Mouse (Mus musculus) T-cell, adult 2 months (primary cell): ENCODE results near the gene Hivep3.

Source experiments
- DNase-seq: peaks from one replicate; pipeline ENCODE4 v3.0.0; 2022; ENCODE audit warnings: low spot score

Gene Hivep3

DNA sequence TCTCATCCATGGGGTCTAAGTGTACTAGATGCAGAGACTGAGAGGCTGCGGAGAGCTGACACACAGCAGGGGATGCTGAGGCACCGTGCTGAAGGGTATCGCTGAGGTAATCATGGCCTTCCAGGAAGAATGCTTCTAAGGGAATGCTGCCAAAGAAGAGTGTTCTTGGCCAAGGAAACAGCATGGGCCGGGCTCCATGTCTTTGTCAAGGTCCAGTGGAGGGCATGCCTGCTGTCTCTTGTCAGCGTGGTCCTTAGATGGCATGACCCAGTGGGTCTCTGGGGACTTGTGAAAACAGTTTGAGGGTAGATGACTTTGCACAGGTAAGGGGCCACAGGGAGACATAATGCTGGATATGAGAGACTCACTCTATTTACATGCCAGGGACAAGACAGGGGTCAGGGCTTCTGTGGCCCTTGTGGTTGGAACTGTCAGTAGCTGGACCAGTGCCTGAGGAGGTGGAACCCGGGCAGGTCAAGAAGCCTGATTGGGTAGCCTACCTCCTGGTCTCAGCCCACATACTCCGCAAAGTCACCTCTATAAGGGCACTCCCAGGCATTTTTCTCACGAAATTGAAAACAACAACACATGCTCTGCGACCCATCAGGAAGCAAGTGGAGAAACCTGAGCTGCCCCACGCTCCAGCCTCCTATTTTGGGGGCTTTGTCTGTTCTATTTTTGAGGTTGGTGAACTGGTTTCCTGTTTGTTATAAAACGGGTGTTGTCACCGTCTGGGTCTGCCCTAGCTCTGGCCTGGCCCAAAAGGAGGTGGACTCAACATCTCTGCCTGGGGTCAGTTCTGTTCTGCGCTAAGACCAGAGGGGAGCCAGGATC, 177.7 kb downstream of the Hivep3 start:
- no peak for DNase-seq

- DNase-seq, result no peak
Measured at GRCm38 (mm10) chr4:119912216-119912615, 178.6 kb downstream of the Hivep3 start.

DNA sequence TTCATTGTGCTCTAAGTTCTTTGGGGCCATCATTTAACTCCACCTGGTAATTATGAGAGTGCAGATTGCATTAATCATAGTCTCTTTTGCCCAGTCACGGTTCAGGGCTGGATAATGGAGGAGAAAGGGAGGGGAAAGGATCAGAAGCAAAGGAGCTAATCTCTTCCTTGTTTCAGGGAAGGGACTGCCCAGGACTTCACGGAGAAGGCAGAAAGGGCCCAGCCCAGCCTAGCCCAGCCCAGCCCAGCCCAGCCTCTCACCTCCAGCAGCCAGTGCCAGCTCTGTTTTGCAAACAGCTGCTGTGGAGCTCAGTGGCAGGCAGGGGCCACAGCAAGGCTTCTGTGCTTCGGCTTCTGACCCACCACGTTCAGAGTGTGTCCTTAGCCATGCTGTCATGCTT, 180.6 kb downstream of the Hivep3 start:
- DNase-seq, result no peak

- DNase-seq, result no peak
Measured at GRCm38 (mm10) chr4:119915069-119915468, 181.5 kb downstream of the Hivep3 start.

GRCm38 (mm10) chr4:119917502-119917901, 183.9 kb downstream of the Hivep3 start:
- no peak for DNase-seq

GRCm38 (mm10) chr4:119919349-119919748, 185.8 kb downstream of the Hivep3 start:
- DNase-seq, result no peak

- no peak for DNase-seq
Measured at GRCm38 (mm10) chr4:119921022-119921717, 187.6 kb downstream of the Hivep3 start.

- no peak for DNase-seq
Measured at GRCm38 (mm10) chr4:119921723-119922266, 188.2 kb downstream of the Hivep3 start.

DNA sequence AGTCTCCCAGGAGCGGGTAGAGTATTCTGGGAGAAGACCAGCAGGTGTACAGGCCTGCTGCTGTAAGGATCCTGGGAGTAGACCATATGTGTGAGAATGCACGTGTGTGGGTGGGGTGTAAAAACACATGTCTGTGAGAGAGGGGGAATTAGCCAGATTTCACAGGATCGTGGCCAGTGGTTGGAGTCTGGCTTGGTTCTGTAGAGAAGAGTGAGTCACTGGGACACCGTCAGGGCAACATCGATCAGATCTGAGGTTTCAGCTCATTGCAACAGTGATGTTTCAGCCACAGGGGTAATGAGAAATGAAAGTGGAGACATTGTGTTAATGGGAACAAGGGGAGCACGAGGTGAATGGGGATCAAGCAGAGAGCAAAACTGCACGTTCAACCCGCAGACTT, 189.4 kb downstream of the Hivep3 start:
- no peak for DNase-seq

DNA sequence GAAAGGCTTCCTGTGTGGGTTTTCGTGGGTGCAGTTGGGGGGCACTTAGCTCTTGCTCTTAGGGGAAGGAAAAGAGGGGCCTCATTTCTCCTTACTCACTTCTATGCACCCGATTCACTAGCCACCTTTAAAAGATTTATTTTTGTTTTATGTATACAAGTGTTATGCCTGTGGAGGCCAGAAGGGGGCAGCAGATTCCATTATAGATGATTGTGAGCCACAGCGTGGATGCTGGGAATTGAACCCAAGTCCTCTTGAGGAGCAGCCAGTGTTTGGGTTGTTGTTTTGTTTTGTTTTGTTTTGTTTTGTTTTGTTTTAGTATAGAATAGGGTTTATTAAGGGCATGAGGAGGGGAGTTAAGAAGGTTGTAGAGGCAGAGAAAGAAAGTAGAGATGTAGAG, 189.8 kb downstream of the Hivep3 start:
- DNase-seq, result no peak

DNA sequence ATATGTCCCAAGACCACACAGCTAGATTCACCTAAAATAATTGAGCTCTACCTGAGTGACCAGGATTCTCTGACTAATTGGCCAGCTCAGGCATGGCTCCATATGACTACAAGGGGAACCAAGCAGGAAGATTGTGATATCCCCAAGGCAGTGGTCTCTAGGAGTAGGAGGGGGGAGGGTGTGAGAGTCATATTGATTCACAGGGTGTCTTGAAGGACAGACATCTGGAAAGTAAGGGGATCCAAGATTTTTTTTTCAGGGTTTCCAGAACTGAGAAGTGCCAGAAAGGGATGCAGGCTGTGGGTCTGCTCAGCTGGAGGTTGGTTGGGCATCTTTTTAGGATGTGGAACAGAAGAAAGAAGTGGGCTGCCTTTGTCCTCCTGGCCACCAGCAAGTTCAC, 191.5 kb downstream of the Hivep3 start:
- no peak for DNase-seq

DNA sequence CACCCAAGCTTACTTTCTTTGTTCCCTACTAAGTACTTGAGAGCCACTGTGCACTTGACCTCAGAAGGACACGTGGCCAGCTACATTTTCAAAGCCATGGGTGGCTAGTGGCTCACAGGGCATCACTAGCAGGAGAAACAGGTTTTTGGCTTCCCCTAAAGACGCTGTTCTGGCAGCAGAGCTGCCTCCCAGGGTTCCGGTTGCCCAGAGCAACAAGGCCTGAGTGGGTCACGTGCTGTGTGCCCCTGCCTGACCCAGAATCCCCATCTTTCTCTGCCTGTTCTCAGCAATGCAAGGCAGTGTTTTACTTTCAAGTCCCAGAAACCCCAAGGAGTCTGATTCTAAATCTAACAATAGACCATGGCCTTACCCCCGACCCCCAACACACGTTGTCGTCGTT, 198.3 kb downstream of the Hivep3 start:
- no peak for DNase-seq

DNA sequence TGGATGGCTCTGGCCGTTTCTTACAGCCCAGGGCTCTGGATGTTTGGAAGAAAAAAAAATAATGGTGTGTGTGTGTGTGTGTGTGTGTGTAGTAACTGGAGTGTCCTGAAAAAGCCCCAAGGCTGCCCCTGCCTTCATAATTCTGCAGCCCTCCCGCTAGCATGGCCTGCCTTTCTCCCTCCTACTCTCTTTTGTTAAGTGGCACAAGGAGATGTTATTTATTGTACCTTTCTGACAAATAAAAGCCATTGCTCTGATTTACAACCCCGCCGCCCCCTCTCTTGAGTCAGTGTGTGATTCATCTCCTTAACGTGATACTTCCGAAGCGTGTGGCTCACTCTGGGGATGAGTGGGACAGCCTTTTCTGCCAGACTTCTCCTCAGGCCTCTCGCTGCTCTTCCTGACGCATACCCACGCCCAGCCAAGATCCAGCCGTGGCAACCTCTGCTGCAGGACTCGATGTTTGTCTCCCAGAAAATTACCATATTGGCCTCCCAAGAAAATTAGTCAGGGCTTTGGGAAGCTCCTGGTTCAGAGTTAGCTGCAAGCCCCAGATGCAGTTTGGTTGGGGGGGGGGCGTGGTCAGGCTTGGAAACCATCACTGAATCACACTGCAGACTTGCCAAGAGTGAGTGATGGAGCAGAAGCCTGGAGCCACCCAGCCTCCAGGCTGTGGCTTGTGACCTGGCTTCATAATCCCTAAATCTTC, 199.1 kb downstream of the Hivep3 start:
- DNase-seq, result no peak

DNA sequence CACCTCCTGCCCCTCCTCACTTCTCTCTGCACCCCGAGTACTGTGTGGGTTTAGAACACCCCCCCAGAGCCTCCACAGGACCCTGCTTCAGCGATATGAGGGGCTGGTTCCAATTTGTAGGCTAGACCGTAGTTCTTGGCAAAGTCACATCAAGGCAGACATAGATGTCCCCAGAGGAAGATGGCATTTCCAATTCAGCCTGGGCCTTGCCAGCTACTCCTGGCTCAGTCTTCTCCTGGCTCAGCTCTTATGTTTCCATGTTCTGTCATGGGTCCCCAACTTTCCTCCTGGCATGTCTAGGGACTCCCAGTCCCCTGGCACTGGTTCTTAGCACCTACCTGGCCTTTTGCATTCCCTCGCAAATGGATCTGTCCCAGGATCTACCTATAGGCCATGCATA, 201.3 kb downstream of the Hivep3 start:
- no peak for DNase-seq

- DNase-seq, result no peak
Measured at GRCm38 (mm10) chr4:119937876-119938275, 204.3 kb downstream of the Hivep3 start.

DNA sequence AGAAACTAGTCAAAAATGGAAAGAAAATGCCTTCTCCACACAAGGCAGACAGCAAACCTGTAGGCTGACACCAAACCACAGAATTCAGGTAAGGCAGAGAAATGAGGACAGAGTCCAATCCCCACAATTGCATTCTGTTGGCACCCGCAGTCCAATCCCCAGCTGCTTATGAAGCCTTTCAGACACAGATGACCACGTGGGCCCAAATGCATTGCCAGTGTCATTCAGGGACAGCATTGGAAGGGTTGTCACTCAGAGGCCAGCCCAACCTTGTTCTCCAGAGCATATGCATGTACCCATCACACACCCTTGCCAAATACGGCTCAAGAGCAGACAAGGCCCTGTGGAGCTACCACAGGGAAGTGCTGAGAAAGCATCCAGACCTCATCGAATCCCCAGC, 204.9 kb downstream of the Hivep3 start:
- no peak for DNase-seq

- DNase-seq, result no peak
Measured at GRCm38 (mm10) chr4:119939786-119940185, 206.2 kb downstream of the Hivep3 start.

DNA sequence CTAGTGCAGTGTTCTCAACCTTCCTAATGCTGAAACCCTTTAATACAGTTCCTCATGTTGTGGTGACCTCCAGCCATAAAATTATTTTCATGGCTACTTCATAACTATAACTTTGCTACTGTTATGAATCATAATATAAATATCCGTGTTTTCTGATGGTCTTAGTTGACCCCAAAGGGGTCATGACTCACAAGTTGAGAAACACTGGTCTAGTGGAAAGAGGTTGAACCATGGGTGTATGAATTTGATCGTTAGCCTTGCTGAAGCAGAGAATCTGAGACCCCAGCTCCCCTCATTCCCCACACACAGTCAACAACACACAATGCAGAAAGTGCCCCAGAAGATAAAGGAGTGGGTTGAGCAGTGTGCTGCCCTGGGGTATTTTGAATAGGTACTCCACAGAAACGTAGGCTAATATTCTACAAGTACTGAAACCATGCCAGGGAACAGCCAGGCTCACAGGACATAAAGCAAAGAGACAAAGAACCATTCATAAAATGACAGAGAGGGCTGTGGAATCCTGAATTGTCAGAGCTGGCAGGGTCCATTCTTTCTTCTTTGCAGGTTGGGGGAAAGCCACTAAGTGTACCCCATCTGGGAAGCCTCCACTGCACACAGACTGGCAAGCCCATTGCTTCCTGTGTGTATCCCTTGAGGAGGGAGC, 212.8 kb downstream of the Hivep3 start:
- no peak for DNase-seq

DNA sequence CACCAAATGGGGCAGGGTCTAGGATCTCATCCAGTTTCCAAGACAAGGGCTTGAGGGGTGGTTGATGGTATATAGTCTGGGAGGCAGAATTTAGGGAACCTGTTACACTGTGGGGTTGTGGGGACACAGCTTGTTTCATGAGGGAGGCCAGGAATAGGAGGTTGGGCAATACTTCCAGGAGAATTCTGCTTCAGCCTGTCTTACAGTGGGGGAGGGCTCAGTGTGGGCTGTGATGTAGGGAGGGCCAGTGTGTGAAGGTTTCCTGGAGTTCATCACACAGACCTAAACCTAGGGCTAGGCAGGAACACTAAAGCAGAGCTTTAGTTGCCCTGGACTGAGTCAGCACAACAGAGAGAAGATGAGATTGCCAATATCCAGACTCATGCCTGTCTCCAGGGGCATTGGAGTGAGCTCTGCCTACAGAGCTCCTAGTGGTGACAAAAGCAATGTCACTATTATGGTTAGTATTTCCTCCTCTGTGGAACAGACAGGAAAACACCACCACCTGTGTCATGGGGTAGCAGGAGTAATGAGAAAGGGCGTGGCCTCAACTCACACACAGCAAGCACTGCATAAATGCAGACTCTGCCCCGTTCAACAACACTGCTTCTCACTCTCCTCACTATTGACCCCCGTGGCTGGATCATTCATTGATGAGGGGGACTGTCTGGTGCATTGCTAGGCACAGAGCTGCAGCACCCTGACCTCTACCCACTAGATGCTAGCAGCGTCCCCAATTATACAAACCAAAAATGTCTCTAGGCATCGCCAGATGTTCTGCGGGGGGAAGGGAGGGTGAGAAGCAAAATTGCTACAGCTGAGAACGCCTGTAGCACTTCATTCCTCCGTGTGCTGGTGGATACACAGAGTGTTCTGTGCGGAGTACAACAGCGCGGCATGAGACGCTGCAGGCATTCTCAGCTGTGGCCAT, 213.9 kb downstream of the Hivep3 start:
- no peak for DNase-seq

DNA sequence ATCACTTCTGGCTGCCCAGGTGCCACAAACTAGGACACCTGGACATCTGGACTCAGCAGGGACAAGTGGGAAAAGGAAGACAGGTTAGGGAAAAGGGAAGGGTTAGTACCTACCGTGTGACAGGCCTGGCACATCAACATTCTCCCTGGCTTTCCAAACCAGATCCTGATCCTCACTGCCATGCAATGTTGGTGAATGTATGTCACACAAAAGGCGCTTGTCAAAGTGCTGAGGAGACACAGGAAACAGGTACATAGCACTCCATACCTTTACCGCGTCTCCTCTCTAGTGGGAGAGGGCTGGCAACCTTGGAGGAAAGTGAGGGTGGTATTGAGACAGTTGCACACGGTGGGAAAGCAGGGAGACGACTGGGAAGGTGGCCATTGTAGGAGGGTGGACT, 214.8 kb downstream of the Hivep3 start:
- no peak for DNase-seq
